Mouse (Mus musculus): ENCODE results near the gene Atg16l1. TPM values are rescaled to one million over a fixed set of nuclear protein-coding genes. Genes with fewer than 3 reads are reported as not detected.
"Not testable (repeated sequence)": the region's sequence is repeated elsewhere in the genome, so short reads cannot be mapped to it uniquely, and the experiment has no call there.

The Atg16l1 gene
- polyA plus RNA-seq, 1 experiment from 2014 or later, result 43.8 TPM

DNA sequence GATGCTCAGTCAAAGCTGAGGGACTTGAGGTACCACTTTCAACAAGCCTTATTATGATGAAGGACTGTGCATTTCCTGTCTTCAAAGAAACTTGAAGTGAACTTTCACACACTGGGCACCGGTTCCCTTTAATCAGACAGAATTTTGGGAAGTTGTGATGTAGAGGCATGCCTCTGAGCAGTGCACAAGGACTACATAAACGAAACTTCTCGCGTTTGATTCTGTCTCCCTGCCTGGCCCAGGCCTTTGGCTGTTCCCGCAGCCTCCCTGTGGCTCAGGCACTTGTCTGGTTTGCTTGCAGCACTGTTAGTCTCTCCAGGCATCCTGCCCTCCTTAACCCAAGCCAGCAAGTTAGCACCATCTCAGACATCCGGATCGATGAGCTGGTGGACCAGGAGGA, 58.0 kb downstream of the Atg16l1 start:
- no peaks in the 10 kb centered on the region for H3K36me3 ChIP-seq (ENCODE audit: poor library complexity, severe bottlenecking)
- H3K4me2 ChIP-seq, result no peak overlapping the region
- H3K9ac ChIP-seq, result no peak overlapping the region
- H3K4me1 ChIP-seq, result no peaks in the 10 kb centered on the region
- 77% methylated on average over 7 of the region's 7 CpGs for WGBS
- no peaks in the 10 kb centered on the region for H3K9me3 ChIP-seq (replicated peaks)
- ATAC-seq, result no peak
- H3K4me3 ChIP-seq, result no peak overlapping the region
- H3K27ac ChIP-seq, result no peak overlapping the region
- H3K27me3 ChIP-seq, result no peaks in the 10 kb centered on the region

DNA sequence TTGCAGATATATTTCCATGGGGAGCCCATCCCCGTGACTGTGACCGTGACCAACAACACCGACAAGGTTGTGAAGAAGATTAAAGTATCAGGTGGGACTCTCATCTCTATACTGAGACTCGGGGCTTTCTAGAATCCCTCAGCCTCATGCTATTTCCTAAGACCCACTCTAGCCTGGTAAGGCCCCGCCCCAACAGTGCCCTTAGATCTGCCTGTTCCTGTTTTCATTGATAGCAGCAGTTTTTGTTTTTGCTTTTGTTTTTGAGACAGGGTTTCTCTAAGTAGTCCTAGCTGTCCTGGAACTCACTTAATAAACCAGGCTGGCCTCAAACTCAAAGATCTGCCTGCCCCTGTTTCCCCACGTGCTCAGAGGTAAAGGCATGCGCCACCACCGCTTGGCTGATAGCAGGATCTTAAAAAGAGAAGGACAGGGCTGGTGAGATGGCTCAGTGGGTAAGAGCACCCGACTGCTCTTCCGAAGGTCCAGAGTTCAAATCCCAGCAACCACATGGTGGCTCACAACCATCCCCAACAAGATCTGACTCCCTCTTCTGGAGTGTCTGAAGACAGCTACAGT, 68.8 kb downstream of the Atg16l1 start:
- no peaks in the 10 kb centered on the region for H3K27me3 ChIP-seq
- no peaks in the 10 kb centered on the region for H3K36me3 ChIP-seq (ENCODE audit: poor library complexity, severe bottlenecking)
- 90% methylated on average over 10 of the region's 10 CpGs for WGBS
- H3K4me3 ChIP-seq, result no peak overlapping the region
- no peak overlapping the region for H3K27ac ChIP-seq
- ATAC-seq, result no peak
- no peak overlapping the region for H3K4me2 ChIP-seq
- H3K4me1 ChIP-seq, result 0 out of 2 replicates have a peak, but pooled peaks cover 7% of the 10 kb centered on the region
- no peak overlapping the region for H3K9ac ChIP-seq
- no peaks in the 10 kb centered on the region for H3K9me3 ChIP-seq (replicated peaks)

DNA sequence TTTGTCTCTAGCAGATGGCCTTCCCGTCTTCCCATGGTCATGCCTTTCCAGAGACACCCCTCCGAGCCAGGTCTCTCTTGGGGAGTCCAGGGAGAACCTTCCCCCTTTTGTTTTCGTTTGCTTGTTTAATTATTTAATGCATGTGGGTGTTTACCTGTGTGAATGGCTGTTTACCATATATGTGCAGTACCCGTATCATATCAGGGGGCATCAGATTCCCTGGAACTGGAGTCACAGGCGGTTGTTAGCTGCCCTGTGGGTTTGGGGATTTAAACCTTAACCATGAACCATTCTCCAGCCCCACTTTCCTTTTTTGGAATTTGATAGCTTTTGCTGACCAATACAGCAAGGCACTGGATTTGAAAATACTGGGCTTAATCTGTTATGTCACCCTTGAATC, 69.6 kb downstream of the Atg16l1 start:
- Histone ChIP-seq H3K27ac (no peak overlapping the region), H3K4me2 (no peak overlapping the region), H3K9ac (no peak overlapping the region), H3K9me3 (replicated peaks) (no peaks in the 10 kb centered on the region), H3K4me1 (0 out of 2 replicates have a peak, but pooled peaks cover 8% of the 10 kb centered on the region), H3K27me3 (no peaks in the 10 kb centered on the region), H3K4me3 (no peak overlapping the region), H3K36me3 (ENCODE audit: poor library complexity, severe bottlenecking) (no peaks in the 10 kb centered on the region)
- ATAC-seq, result no peak
- 80% methylated on average over 5 of the region's 5 CpGs for WGBS

DNA sequence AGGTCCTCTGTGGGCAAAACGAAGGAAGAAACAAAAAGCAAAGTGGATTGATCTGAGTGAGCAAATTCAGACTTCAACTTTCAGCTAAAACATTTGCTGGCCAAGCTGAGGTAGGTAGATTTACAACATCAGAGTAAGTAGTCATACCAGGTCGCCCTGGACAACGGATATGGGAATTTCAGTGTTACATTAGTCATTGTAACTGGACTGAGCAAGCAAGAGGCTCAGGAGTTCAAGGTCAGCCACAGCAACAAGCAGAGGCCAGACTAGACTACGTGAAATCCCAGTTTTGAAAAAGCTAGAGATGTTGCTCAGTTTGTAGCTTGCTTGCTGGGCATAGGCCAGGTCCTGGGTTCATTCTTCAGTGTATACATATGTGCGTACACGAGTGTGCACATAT, 70.3 kb downstream of the Atg16l1 start:
- 0 out of 2 replicates have a peak, but pooled peaks cover 8% of the 10 kb centered on the region for H3K4me1 ChIP-seq
- no peak overlapping the region for H3K4me3 ChIP-seq
- no peak overlapping the region for H3K9ac ChIP-seq
- 90% methylated on average over 6 of the region's 6 CpGs for WGBS
- no peak for ATAC-seq
- no peaks in the 10 kb centered on the region for H3K9me3 ChIP-seq (replicated peaks)
- H3K36me3 ChIP-seq (ENCODE audit: poor library complexity, severe bottlenecking), result no peaks in the 10 kb centered on the region
- no peak overlapping the region for H3K4me2 ChIP-seq
- H3K27me3 ChIP-seq, result no peaks in the 10 kb centered on the region
- no peak overlapping the region for H3K27ac ChIP-seq

DNA sequence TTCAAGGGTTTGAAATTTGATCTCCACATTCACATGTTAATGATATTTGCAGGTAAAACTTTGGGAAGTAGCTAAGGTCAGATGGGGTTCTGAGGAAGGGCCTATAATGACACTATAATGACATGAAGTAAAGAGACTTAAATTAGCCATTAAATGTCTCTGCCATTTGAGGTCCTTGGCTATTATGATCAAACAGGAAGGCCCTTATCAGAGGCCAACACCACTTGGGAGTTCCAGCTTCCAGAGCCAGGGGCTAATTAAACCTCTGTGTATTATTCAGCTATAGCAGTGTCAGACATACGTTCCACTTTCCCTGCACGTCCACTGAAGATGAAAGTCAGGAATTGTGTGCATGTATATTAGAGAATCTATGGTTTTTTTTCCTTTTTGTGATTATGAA, 70.8 kb downstream of the Atg16l1 start:
- Histone ChIP-seq H3K9ac (no peak overlapping the region), H3K9me3 (replicated peaks) (no peaks in the 10 kb centered on the region), H3K36me3 (ENCODE audit: poor library complexity, severe bottlenecking) (no peaks in the 10 kb centered on the region), H3K4me1 (0 out of 2 replicates have a peak, but pooled peaks cover 8% of the 10 kb centered on the region), H3K4me3 (no peak overlapping the region), H3K27ac (no peak overlapping the region), H3K27me3 (no peaks in the 10 kb centered on the region), H3K4me2 (no peak overlapping the region)
- no peak for ATAC-seq
- WGBS, result 60% methylated on average over 2 of the region's 2 CpGs

DNA sequence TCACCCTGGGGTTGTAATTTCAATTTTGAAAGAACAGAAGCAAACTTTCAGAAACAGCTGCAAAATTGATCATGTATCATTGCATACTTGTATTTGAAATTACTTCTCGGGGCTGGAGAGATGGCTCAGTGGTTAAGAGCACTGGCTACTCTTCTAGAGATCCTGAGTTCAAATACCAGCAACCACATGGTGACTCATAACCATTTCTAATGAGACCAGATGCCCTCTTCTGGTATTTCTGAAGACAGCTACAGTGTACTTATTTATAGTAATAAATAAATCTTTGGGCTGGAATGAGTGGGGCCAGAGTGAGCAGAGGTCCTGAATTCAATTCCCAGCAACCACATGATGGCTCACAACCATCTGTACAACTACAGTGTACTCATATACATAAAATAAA, 71.8 kb downstream of the Atg16l1 start:
- not testable (repeated sequence) for H3K4me3 ChIP-seq; H3K4me2 ChIP-seq; H3K9me3 ChIP-seq (replicated peaks); H3K27me3 ChIP-seq; H3K36me3 ChIP-seq (ENCODE audit: poor library complexity, severe bottlenecking); H3K27ac ChIP-seq; ATAC-seq; H3K9ac ChIP-seq; H3K4me1 ChIP-seq
- 89% methylated on average over 1 of the region's 1 CpGs for WGBS

- Histone ChIP-seq H3K4me1 (0 out of 2 replicates have a peak, but pooled peaks cover 8% of the 10 kb centered on the region), H3K4me2 (no peak overlapping the region), H3K27me3 (no peaks in the 10 kb centered on the region), H3K4me3 (no peak overlapping the region), H3K36me3 (ENCODE audit: poor library complexity, severe bottlenecking) (no peaks in the 10 kb centered on the region), H3K9ac (no peak overlapping the region), H3K27ac (no peak overlapping the region), H3K9me3 (replicated peaks) (no peaks in the 10 kb centered on the region)
- no peak for ATAC-seq
- 85% methylated on average over 9 of the region's 9 CpGs for WGBS
Measured at GRCm38 (mm10) chr1:87828185-87828584, 72.5 kb downstream of the Atg16l1 start.

- no peak for ATAC-seq
- 0 out of 2 replicates have a peak, but pooled peaks cover 8% of the 10 kb centered on the region for H3K4me1 ChIP-seq
- WGBS, result 41% methylated on average over 7 of the region's 7 CpGs
Measured at GRCm38 (mm10) chr1:87828926-87829580, 73.4 kb downstream of the Atg16l1 start.

GRCm38 (mm10) chr1:87829621-87830211, 74.0 kb downstream of the Atg16l1 start:
- Histone ChIP-seq H3K36me3 (ENCODE audit: poor library complexity, severe bottlenecking) (no peaks in the 10 kb centered on the region), H3K27me3 (no peaks in the 10 kb centered on the region), H3K4me3 (no peak overlapping the region), H3K9me3 (replicated peaks) (no peaks in the 10 kb centered on the region), H3K4me1 (0 out of 2 replicates have a peak, but pooled peaks cover 8% of the 10 kb centered on the region), H3K4me2 (no peak overlapping the region), H3K27ac (no peak overlapping the region), H3K9ac (no peak overlapping the region)
- WGBS, result 57% methylated on average over 6 of the region's 6 CpGs
- no peak for ATAC-seq

More at GRCm38 (mm10) chr1:87828926-87829580, 73.4 kb downstream of the Atg16l1 start:
- H3K27me3 ChIP-seq, result no peaks in the 10 kb centered on the region
- no peak overlapping the region for H3K9ac ChIP-seq
- H3K36me3 ChIP-seq (ENCODE audit: poor library complexity, severe bottlenecking), result no peaks in the 10 kb centered on the region
- H3K4me3 ChIP-seq, result no peak overlapping the region
- H3K27ac ChIP-seq, result no peak overlapping the region
- no peaks in the 10 kb centered on the region for H3K9me3 ChIP-seq (replicated peaks)
- H3K4me2 ChIP-seq, result no peak overlapping the region

GRCm38 (mm10) chr1:87836453-87836852, 80.8 kb downstream of the Atg16l1 start:
- no peaks in the 10 kb centered on the region for H3K27me3 ChIP-seq
- no peak overlapping the region for H3K4me2 ChIP-seq
- H3K36me3 ChIP-seq (ENCODE audit: poor library complexity, severe bottlenecking), result no peaks in the 10 kb centered on the region
- no peaks in the 10 kb centered on the region for H3K9me3 ChIP-seq (replicated peaks)
- no peak overlapping the region for H3K9ac ChIP-seq
- no peak for ATAC-seq
- WGBS, result 90% methylated on average over 1 of the region's 1 CpGs
- H3K27ac ChIP-seq, result no peak overlapping the region
- no peak overlapping the region for H3K4me3 ChIP-seq
- no peaks in the 10 kb centered on the region for H3K4me1 ChIP-seq

GRCm38 (mm10) chr1:87837018-87837417, 81.3 kb downstream of the Atg16l1 start:
- Histone ChIP-seq H3K36me3 (ENCODE audit: poor library complexity, severe bottlenecking) (no peaks in the 10 kb centered on the region), H3K4me2 (no peak overlapping the region), H3K4me1 (no peaks in the 10 kb centered on the region), H3K4me3 (no peak overlapping the region), H3K9ac (no peak overlapping the region), H3K27me3 (no peaks in the 10 kb centered on the region), H3K9me3 (replicated peaks) (no peaks in the 10 kb centered on the region), H3K27ac (no peak overlapping the region)
- ATAC-seq, result no peak
- WGBS, result 41% methylated on average over 5 of the region's 5 CpGs

- Histone ChIP-seq H3K9me3 (replicated peaks) (no peaks in the 10 kb centered on the region), H3K4me3 (no peak overlapping the region), H3K4me2 (no peak overlapping the region), H3K4me1 (no peaks in the 10 kb centered on the region), H3K27ac (no peak overlapping the region), H3K9ac (no peak overlapping the region), H3K36me3 (ENCODE audit: poor library complexity, severe bottlenecking) (no peaks in the 10 kb centered on the region), H3K27me3 (no peaks in the 10 kb centered on the region)
- no peak for ATAC-seq
- 88% methylated on average over 11 of the region's 11 CpGs for WGBS
Measured at GRCm38 (mm10) chr1:87840411-87841208, 84.9 kb downstream of the Atg16l1 start.

All from forebrain, embryonic 13.5 days (tissue).